24 mouse cellular contexts compared by ENCODE assay signal in genomic region chr7:141809933-141810332, GRCm38 (mm10). TPM values are rescaled to one million over a fixed set of nuclear protein-coding genes. Genes with fewer than 3 reads are reported as not detected.
"Had no signal": no experiment of that assay in that cellular context is flagged by ENCODE, and none has a peak within 500 bp of the region (broad histone marks: within the 10 kb centered on the region; RNA-seq: fewer than 3 reads in every experiment).

No protein-coding gene starts in this region.

RNA-seq across cellular contexts. Expression of gene Muc5ac, which starts 21.2 kb away (rescaled TPM):
- polyA plus RNA-seq: heart, embryonic 10.5 days; heart, embryonic 11.5 days; heart, embryonic 12.5 days; heart, embryonic 13.5 days; heart, postnatal 0 days; hindbrain, embryonic 10.5 days; hindbrain, embryonic 11.5 days; hindbrain, embryonic 12.5 days; hindbrain, embryonic 13.5 days; hindbrain, embryonic 14.5 days; hindbrain, embryonic 15.5 days; hindbrain, embryonic 16.5 days; hindbrain, postnatal 0 days; inflammation-experienced regulatory T-cells, adult 6 months; intestine, embryonic 14.5 days; intestine, embryonic 15.5 days; intestine, embryonic 16.5 days; intestine, postnatal 0 days; kidney, embryonic 14.5 days; kidney, embryonic 15.5 days; kidney, embryonic 16.5 days; kidney, postnatal 0 days had no signal

RNA-seq across cellular contexts. Expression of gene Muc5b, which starts 28.9 kb away (rescaled TPM):
- polyA plus RNA-seq: inflammation-experienced regulatory T-cells, adult 6 months; intestine, embryonic 16.5 days; kidney, adult 2 months; large intestine, adult 2 months had no signal
